Mouse (Mus musculus) bone marrow, adult 2 months (tissue): ENCODE measurements around the gene Fgf7. TPM values are rescaled to one million over a fixed set of nuclear protein-coding genes. Genes with fewer than 3 reads are reported as not detected.

ENCODE experiments used
- H3K27ac ChIP-seq: fragments of 200-500 bp; 2 replicates; pipeline ENCODE4 v1.5.1; 2012; ENCODE audit warnings: low read depth, mild to moderate bottlenecking, control low read depth, inconsistent platforms, low read length; ENCODE audit not compliant: control insufficient read depth, poor library complexity, insufficient read depth
- H3K4me1 ChIP-seq: fragments of 200-500 bp; 2 replicates; pipeline ENCODE4 v1.6.1; 2011; ENCODE audit warnings: low read length; ENCODE audit not compliant: control insufficient read depth, insufficient read depth
- H3K4me3 ChIP-seq: fragments of 200-500 bp; replicated peaks from 2 replicates; pipeline ENCODE3; 2011; ENCODE audit warnings: mild to moderate bottlenecking, low read depth, low read length, control low read depth; ENCODE audit not compliant: control insufficient read depth
- CTCF ChIP-seq: fragments of 200-500 bp; IDR thresholded peaks from 2 replicates; pipeline ENCODE4 v1.5.1; 2011; ENCODE audit warnings: low read length, control low read depth; ENCODE audit not compliant: control insufficient read depth, insufficient read depth
- POLR2A ChIP-seq: fragments of 200-500 bp; IDR thresholded peaks from 2 replicates; pipeline ENCODE4 v1.6.1; 2011; ENCODE audit warnings: low read depth, mild to moderate bottlenecking, control low read depth, low read length, borderline replicate concordance; ENCODE audit not compliant: control insufficient read depth
- WGBS: fragments of 180-500 bp; shearing (Covaris S2); methylation state at CpG from one replicate; pipeline ENCODE4 v1.1.7; 2018; 5-methylcytosine and 5-hydroxymethylcytosine counted together
- polyA plus RNA-seq: library from polyadenylated mRNA; stranded (reverse); fragments of >200 nt; gene quantifications from 2 replicates; pipeline ENCODE4 v1.2.4, GENCODE M21; 2011; ENCODE audit warnings: low replicate concordance; ENCODE audit not compliant: missing spikeins, insufficient read depth, insufficient read length

Fgf7 gene
- polyA plus RNA-seq, 1 experiment: 1.1 TPM

- Histone ChIP-seq H3K4me1 (no peaks in the 10 kb centered on the region), H3K27ac (no peak overlapping the region), H3K4me3 (no peak overlapping the region)
- TF ChIP-seq CTCF (no peak), POLR2A (no peak)
- whole genome bisulfite sequencing: 75% methylated on average over 1 of the region's 1 CpGs
Measured at GRCm38 (mm10) chr2:126069740-126070139, 35.3 kb downstream of the Fgf7 start.

- H3K27ac ChIP-seq: no peak overlapping the region
- 54% methylated on average over 4 of the region's 4 CpGs for WGBS
- no peak overlapping the region for H3K4me3 ChIP-seq
- TF ChIP-seq CTCF: no peak
- no peak for TF ChIP-seq POLR2A
- H3K4me1 ChIP-seq: no peaks in the 10 kb centered on the region
Measured at GRCm38 (mm10) chr2:126073744-126074143, 39.3 kb downstream of the Fgf7 start.

GRCm38 (mm10) chr2:126076506-126076905 lies 42.0 kb downstream of the Fgf7 start:
- H3K4me1 ChIP-seq: no peaks in the 10 kb centered on the region
- H3K4me3 ChIP-seq: no peak overlapping the region
- H3K27ac ChIP-seq: no peak overlapping the region
- WGBS: 70% methylated on average over 6 of the region's 6 CpGs
- no peak for TF ChIP-seq CTCF
- no peak for TF ChIP-seq POLR2A

GRCm38 (mm10) chr2:126079086-126079485 lies 44.6 kb downstream of the Fgf7 start:
- Histone ChIP-seq H3K4me1 (no peaks in the 10 kb centered on the region), H3K27ac (no peak overlapping the region), H3K4me3 (no peak overlapping the region)
- TF ChIP-seq POLR2A: no peak
- no peak for TF ChIP-seq CTCF
- 52% methylated on average over 2 of the region's 2 CpGs for WGBS

- WGBS: 76% methylated on average over 3 of the region's 3 CpGs
- no peak for TF ChIP-seq CTCF
- TF ChIP-seq POLR2A: no peak
Measured at GRCm38 (mm10) chr2:126084326-126084725, 49.9 kb downstream of the Fgf7 start.

GRCm38 (mm10) chr2:126086187-126086586 lies 51.7 kb downstream of the Fgf7 start:
- no peak overlapping the region for H3K4me3 ChIP-seq
- TF ChIP-seq POLR2A (no peak), CTCF (no peak)
- no peaks in the 10 kb centered on the region for H3K4me1 ChIP-seq
- 71% methylated on average over 8 of the region's 8 CpGs for WGBS
- no peak overlapping the region for H3K27ac ChIP-seq

More at GRCm38 (mm10) chr2:126084326-126084725, 49.9 kb downstream of the Fgf7 start:
- Histone ChIP-seq H3K4me1 (no peaks in the 10 kb centered on the region), H3K4me3 (no peak overlapping the region), H3K27ac (no peak overlapping the region)

- no peak overlapping the region for H3K4me3 ChIP-seq
- 69% methylated on average over 5 of the region's 5 CpGs for WGBS
- no peaks in the 10 kb centered on the region for H3K4me1 ChIP-seq
- TF ChIP-seq POLR2A: no peak
- TF ChIP-seq CTCF: no peak
- no peak overlapping the region for H3K27ac ChIP-seq
Measured at GRCm38 (mm10) chr2:126090432-126090831, 56.0 kb downstream of the Fgf7 start.

- 82% methylated on average over 4 of the region's 4 CpGs for WGBS
Measured at GRCm38 (mm10) chr2:126094616-126095015, 60.2 kb downstream of the Fgf7 start.

More at GRCm38 (mm10) chr2:126094616-126095015, 60.2 kb downstream of the Fgf7 start:
- Histone ChIP-seq H3K4me1 (no peaks in the 10 kb centered on the region), H3K4me3 (no peak overlapping the region), H3K27ac (no peak overlapping the region)
- no peak for TF ChIP-seq POLR2A
- TF ChIP-seq CTCF: no peak

Other genes starting within 250 kb of the Fgf7 start
- gene Galk2, start 175.5 kb upstream of the Fgf7 start, polyA plus RNA-seq: 5.2 and 6.2 TPM in 2 replicates
- gene Cops2, start 175.5 kb upstream of the Fgf7 start, polyA plus RNA-seq: 25.3 and 28.3 TPM in 2 replicates
- gene Fam227b, start 117.3 kb downstream of the Fgf7 start, polyA plus RNA-seq: not detected in 2 replicates
- gene Dtwd1, start 117.5 kb downstream of the Fgf7 start, polyA plus RNA-seq: 11.7 and 12.1 TPM in 2 replicates
- gene Gm17555, start 180.4 kb downstream of the Fgf7 start, polyA plus RNA-seq: not detected in 2 replicates